Mouse (Mus musculus): ENCODE measurements around the gene Cox8b. TPM values are rescaled to one million over a fixed set of nuclear protein-coding genes. Genes with fewer than 3 reads are reported as not detected.

The Cox8b gene
- polyA plus RNA-seq, 1 experiment from 2014 or later = 378 TPM

GRCm38 (mm10) chr7:140855181-140855580, 45.1 kb downstream of the Cox8b start:
- peak overlapping the region; percentile 83 for H3K4me2 ChIP-seq (ENCODE audit: low read length)
- H3K36me3 ChIP-seq (ENCODE audit: control insufficient read depth, insufficient read depth, low read length) = peaks cover 50% of the 10 kb centered on the region
- no peaks in the 10 kb centered on the region for H3K27me3 ChIP-seq (ENCODE audit: control insufficient read depth, insufficient read depth, low read length)
- H3K9ac ChIP-seq (ENCODE audit: low read length) = peak overlapping the region; percentile 93
- peak overlapping the region in 1 of 2 experiments; percentile 91; a peak in 1 of 4 replicates for H3K27ac ChIP-seq (replicated peaks in 1 of 2; ENCODE audit: control insufficient read depth in 1 of 2, insufficient read depth in 1 of 2, low read depth in 2 of 2, low read length in 2 of 2)
- no peak for ATAC-seq (ENCODE audit: insufficient number of reproducible peaks, insufficient read depth, low FRiP score, low read depth)
- 65% methylated on average over 9 of the region's 9 CpGs for WGBS
- H3K9me3 ChIP-seq (ENCODE audit: control insufficient read depth, low read length) = no peaks in the 10 kb centered on the region
- peak overlapping the region; percentile 78 to 86 for H3K4me3 ChIP-seq (ENCODE audit: control insufficient read depth in 1 of 2, insufficient read depth in 1 of 2, low read depth in 1 of 2, low read length in 2 of 2)
- peaks cover 11 to 21% of the 10 kb centered on the region in 2 experiments for H3K4me1 ChIP-seq (ENCODE audit: control insufficient read depth in 2 of 2, insufficient read depth in 2 of 2, low read length in 2 of 2)

GRCm38 (mm10) chr7:140854483-140854882, 45.8 kb downstream of the Cox8b start:
- Histone ChIP-seq H3K4me1 (ENCODE audit: control insufficient read depth in 2 of 2, insufficient read depth in 2 of 2, low read length in 2 of 2) (peaks cover 11 to 21% of the 10 kb centered on the region in 2 experiments), H3K36me3 (ENCODE audit: control insufficient read depth, insufficient read depth, low read length) (peaks cover 43% of the 10 kb centered on the region), H3K4me2 (ENCODE audit: low read length) (no peak overlapping the region), H3K9me3 (ENCODE audit: control insufficient read depth, low read length) (no peaks in the 10 kb centered on the region), H3K27ac (replicated peaks in 1 of 2; ENCODE audit: control insufficient read depth in 1 of 2, insufficient read depth in 1 of 2, low read depth in 2 of 2, low read length in 2 of 2) (no peak overlapping the region), H3K4me3 (ENCODE audit: control insufficient read depth in 1 of 2, insufficient read depth in 1 of 2, low read depth in 1 of 2, low read length in 2 of 2) (no peak overlapping the region), H3K9ac (ENCODE audit: low read length) (no peak overlapping the region), H3K27me3 (ENCODE audit: control insufficient read depth, insufficient read depth, low read length) (no peaks in the 10 kb centered on the region)
- WGBS = 94% methylated on average over 18 of the region's 18 CpGs
- ATAC-seq (ENCODE audit: insufficient number of reproducible peaks, insufficient read depth, low FRiP score, low read depth) = no peak

- H3K27ac ChIP-seq (replicated peaks in 1 of 2; ENCODE audit: control insufficient read depth in 1 of 2, insufficient read depth in 1 of 2, low read depth in 2 of 2, low read length in 2 of 2) = no peak overlapping the region
- H3K4me3 ChIP-seq (ENCODE audit: control insufficient read depth in 1 of 2, insufficient read depth in 1 of 2, low read depth in 1 of 2, low read length in 2 of 2) = no peak overlapping the region
- H3K36me3 ChIP-seq (ENCODE audit: control insufficient read depth, insufficient read depth, low read length) = peaks cover 33% of the 10 kb centered on the region
- no peak overlapping the region for H3K9ac ChIP-seq (ENCODE audit: low read length)
- no peaks in the 10 kb centered on the region for H3K9me3 ChIP-seq (ENCODE audit: control insufficient read depth, low read length)
- no peak overlapping the region for H3K4me2 ChIP-seq (ENCODE audit: low read length)
- no peaks in the 10 kb centered on the region for H3K27me3 ChIP-seq (ENCODE audit: control insufficient read depth, insufficient read depth, low read length)
- WGBS = 83% methylated on average over 9 of the region's 9 CpGs
- ATAC-seq (ENCODE audit: insufficient number of reproducible peaks, insufficient read depth, low FRiP score, low read depth) = no peak
- H3K4me1 ChIP-seq (ENCODE audit: control insufficient read depth in 2 of 2, insufficient read depth in 2 of 2, low read length in 2 of 2) = peaks cover 9 to 15% of the 10 kb centered on the region in 2 experiments
These were observed 46.9 kb downstream of the Cox8b start for GRCm38 (mm10) chr7:140853386-140853785.

GRCm38 (mm10) chr7:140851916-140852315, 48.3 kb downstream of the Cox8b start:
- no peak for ATAC-seq (ENCODE audit: insufficient number of reproducible peaks, insufficient read depth, low FRiP score, low read depth)
- H3K4me2 ChIP-seq (ENCODE audit: low read length) = no peak overlapping the region
- WGBS = 88% methylated on average over 4 of the region's 4 CpGs

More at GRCm38 (mm10) chr7:140851916-140852315, 48.3 kb downstream of the Cox8b start:
- H3K36me3 ChIP-seq (ENCODE audit: control insufficient read depth, insufficient read depth, low read length) = peaks cover 32% of the 10 kb centered on the region
- no peaks in the 10 kb centered on the region for H3K9me3 ChIP-seq (ENCODE audit: control insufficient read depth, low read length)
- H3K4me3 ChIP-seq (ENCODE audit: control insufficient read depth in 1 of 2, insufficient read depth in 1 of 2, low read depth in 1 of 2, low read length in 2 of 2) = no peak overlapping the region
- no peak overlapping the region for H3K9ac ChIP-seq (ENCODE audit: low read length)
- peaks cover 7 to 8% of the 10 kb centered on the region in 2 experiments for H3K4me1 ChIP-seq (ENCODE audit: control insufficient read depth in 2 of 2, insufficient read depth in 2 of 2, low read length in 2 of 2)
- H3K27ac ChIP-seq (replicated peaks in 1 of 2; ENCODE audit: control insufficient read depth in 1 of 2, insufficient read depth in 1 of 2, low read depth in 2 of 2, low read length in 2 of 2) = no peak overlapping the region
- no peaks in the 10 kb centered on the region for H3K27me3 ChIP-seq (ENCODE audit: control insufficient read depth, insufficient read depth, low read length)

Other genes with a start within 250 kb of the Cox8b start
- not detected in 2 replicates for gene Olfr539, start 240.5 kb downstream of the Cox8b start, polyA plus RNA-seq (2014; fragmentation: Nextera tagmentation; extraction: Ambion mirVana)
- gene Olfr45, start 218.5 kb downstream of the Cox8b start, polyA plus RNA-seq (2014; fragmentation: Nextera tagmentation; extraction: Ambion mirVana) = not detected in 2 replicates
- gene Olfr541, start 203.2 kb downstream of the Cox8b start, polyA plus RNA-seq (2014; fragmentation: Nextera tagmentation; extraction: Ambion mirVana) = not detected in 2 replicates
- not detected in 2 replicates for gene Cyp2e1, start 136.7 kb downstream of the Cox8b start, polyA plus RNA-seq (2014; fragmentation: Nextera tagmentation; extraction: Ambion mirVana)
- gene Syce1, start 112.6 kb downstream of the Cox8b start, polyA plus RNA-seq (2014; fragmentation: Nextera tagmentation; extraction: Ambion mirVana) = 0.31 TPM in 1 of 2 replicates, not detected in the other
- gene Zfp941, start 78.3 kb downstream of the Cox8b start, polyA plus RNA-seq (2014; fragmentation: Nextera tagmentation; extraction: Ambion mirVana) = 0.75 and 0.86 TPM in 2 replicates
- not detected in 2 replicates for gene Urah, start 65.4 kb downstream of the Cox8b start, polyA plus RNA-seq (2014; fragmentation: Nextera tagmentation; extraction: Ambion mirVana)
- gene Scgb1c1, start 54.9 kb downstream of the Cox8b start, polyA plus RNA-seq (2014; fragmentation: Nextera tagmentation; extraction: Ambion mirVana) = not detected in 2 replicates
- gene Odf3, start 52.6 kb downstream of the Cox8b start, polyA plus RNA-seq (2014; fragmentation: Nextera tagmentation; extraction: Ambion mirVana) = 0.12 TPM in 1 of 2 replicates, not detected in the other
- gene Gm45785, start 44.1 kb downstream of the Cox8b start, polyA plus RNA-seq (2014; fragmentation: Nextera tagmentation; extraction: Ambion mirVana) = not detected in 2 replicates
- gene Ric8a, start 43.5 kb downstream of the Cox8b start, polyA plus RNA-seq (2014; fragmentation: Nextera tagmentation; extraction: Ambion mirVana) = 40.5 and 42.8 TPM in 2 replicates
- 35.0 and 39.5 TPM in 2 replicates for gene Bet1l, start 42.9 kb downstream of the Cox8b start, polyA plus RNA-seq (2014; fragmentation: Nextera tagmentation; extraction: Ambion mirVana)
- 55.4 and 120 TPM in 2 replicates for gene Psmd13, start 18.5 kb downstream of the Cox8b start, polyA plus RNA-seq (2014; fragmentation: Nextera tagmentation; extraction: Ambion mirVana)
- gene Sirt3, start 18.1 kb downstream of the Cox8b start, polyA plus RNA-seq (2014; fragmentation: Nextera tagmentation; extraction: Ambion mirVana) = 48.4 and 57.2 TPM in 2 replicates
- not detected in 2 replicates for gene Nlrp6, start 20.5 kb upstream of the Cox8b start, polyA plus RNA-seq (2014; fragmentation: Nextera tagmentation; extraction: Ambion mirVana)
- 11.4 and 13.0 TPM in 2 replicates for gene Pgghg, start 40.9 kb upstream of the Cox8b start, polyA plus RNA-seq (2014; fragmentation: Nextera tagmentation; extraction: Ambion mirVana)
- 0.65 and 0.82 TPM in 2 replicates for gene Ifitm5, start 49.8 kb upstream of the Cox8b start, polyA plus RNA-seq (2014; fragmentation: Nextera tagmentation; extraction: Ambion mirVana)
- gene Gm45717, start 55.5 kb upstream of the Cox8b start, polyA plus RNA-seq (2014; fragmentation: Nextera tagmentation; extraction: Ambion mirVana) = not detected in 2 replicates
- 615 and 692 TPM in 2 replicates for gene Ifitm2, start 55.5 kb upstream of the Cox8b start, polyA plus RNA-seq (2014; fragmentation: Nextera tagmentation; extraction: Ambion mirVana)
- gene Ifitm1, start 66.8 kb upstream of the Cox8b start, polyA plus RNA-seq (2014; fragmentation: Nextera tagmentation; extraction: Ambion mirVana) = 7.4 and 8.3 TPM in 2 replicates
- gene Ifitm3, start 110.3 kb upstream of the Cox8b start, polyA plus RNA-seq (2014; fragmentation: Nextera tagmentation; extraction: Ambion mirVana) = 89.6 and 105 TPM in 2 replicates
- gene Ifitm6, start 117.5 kb upstream of the Cox8b start, polyA plus RNA-seq (2014; fragmentation: Nextera tagmentation; extraction: Ambion mirVana) = 0.43 and 0.97 TPM in 2 replicates
- not detected in 2 replicates for gene Gm17387, start 128.7 kb upstream of the Cox8b start, polyA plus RNA-seq (2014; fragmentation: Nextera tagmentation; extraction: Ambion mirVana)
- 0.27 and 0.66 TPM in 2 replicates for gene B4galnt4, start 160.7 kb upstream of the Cox8b start, polyA plus RNA-seq (2014; fragmentation: Nextera tagmentation; extraction: Ambion mirVana)
- gene Pkp3, start 177.8 kb upstream of the Cox8b start, polyA plus RNA-seq (2014; fragmentation: Nextera tagmentation; extraction: Ambion mirVana) = 0.23 TPM in 1 of 2 replicates, not detected in the other
- 2.8 TPM in 2 replicates for gene Sigirr, start 200.1 kb upstream of the Cox8b start, polyA plus RNA-seq (2014; fragmentation: Nextera tagmentation; extraction: Ambion mirVana)
- gene Ano9, start 217.4 kb upstream of the Cox8b start, polyA plus RNA-seq (2014; fragmentation: Nextera tagmentation; extraction: Ambion mirVana) = 0.34 TPM in 1 of 2 replicates, not detected in the other
- gene Ptdss2, start 221.9 kb upstream of the Cox8b start, polyA plus RNA-seq (2014; fragmentation: Nextera tagmentation; extraction: Ambion mirVana) = 51.8 and 65.6 TPM in 2 replicates

Measured in heart, embryonic 14.5 days (tissue).